Mouse (Mus musculus) forebrain, embryonic 13.5 days (tissue): ENCODE results near the gene Smim26. TPM values are rescaled to one million over a fixed set of nuclear protein-coding genes. Genes with fewer than 3 reads are reported as not detected.
A peak's percentile ranks its signal among the peaks of the same experiment; 100 is the strongest.

Source experiments
- ATAC-seq: fragments of 200-750 bp; cut with Nextera tagmentation; 2 replicates; pipeline ENCODE4 v1.8.0; 2017
- H3K27ac ChIP-seq: fragments of 300-500 bp; sonication (generic); 2 replicates; pipeline ENCODE4 v1.5.1; 2015; ENCODE audit warnings: inconsistent platforms, mild to moderate bottlenecking, moderate library complexity
- H3K27me3 ChIP-seq: fragments of 300-500 bp; sonication (generic); 2 replicates; pipeline ENCODE4 v1.6.1; 2015; ENCODE audit warnings: mild to moderate bottlenecking, inconsistent platforms
- H3K36me3 ChIP-seq: fragments of 300-500 bp; sonication (generic); 2 replicates; pipeline ENCODE4 v1.6.1; 2015; ENCODE audit warnings: mild to moderate bottlenecking, inconsistent platforms; ENCODE audit not compliant: poor library complexity, severe bottlenecking
- H3K4me1 ChIP-seq: fragments of 300-500 bp; sonication (generic); 2 replicates; pipeline ENCODE4 v1.6.1; 2015; ENCODE audit warnings: inconsistent platforms
- H3K4me2 ChIP-seq: fragments of 300-500 bp; sonication (generic); 2 replicates; pipeline ENCODE4 v1.6.1; 2015; ENCODE audit warnings: inconsistent platforms, mild to moderate bottlenecking, moderate library complexity
- H3K4me3 ChIP-seq: fragments of 300-500 bp; sonication (generic); 2 replicates; pipeline ENCODE4 v1.5.1; 2015; ENCODE audit warnings: mild to moderate bottlenecking, inconsistent platforms
- H3K9ac ChIP-seq: fragments of 300-500 bp; sonication (generic); 2 replicates; pipeline ENCODE4 v1.6.1; 2015; ENCODE audit warnings: mild to moderate bottlenecking, inconsistent platforms
- H3K9me3 ChIP-seq: fragments of 300-500 bp; sonication (generic); replicated peaks from 2 replicates; pipeline ENCODE4 v1.6.1; 2016; ENCODE audit warnings: inconsistent platforms
- WGBS: fragments of 180-500 bp; shearing (Covaris S2); methylation state at CpG from one replicate; pipeline ENCODE4 v1.1.7; 2015; 5-methylcytosine and 5-hydroxymethylcytosine counted together
- polyA plus RNA-seq: library from polyadenylated mRNA; unstranded; fragments of >200 nt; fragmentation: Nextera tagmentation; extraction: Ambion mirVana; gene quantifications from 2 replicates; pipeline ENCODE4 v1.2.1, GENCODE M21; 2015

The Smim26 gene
- polyA plus RNA-seq, 1 experiment from 2014 or later = 53.8 TPM

- H3K27ac ChIP-seq = peak within 1 kb of the TSS; percentile 44; the same call in 1 of the 2 replicates
- ATAC-seq = peak; percentile 94
- H3K9me3 ChIP-seq = no peaks in the 10 kb centered on the region
- H3K9ac ChIP-seq = peak within 1 kb of the TSS; percentile 78
- H3K27me3 ChIP-seq = no peaks in the 10 kb centered on the region
- peak within 1 kb of the TSS; percentile 68 for H3K4me2 ChIP-seq
- H3K36me3 ChIP-seq = no peaks in the 10 kb centered on the region
- peak within 1 kb of the TSS; percentile 68 for H3K4me3 ChIP-seq
- H3K4me1 ChIP-seq = no peaks in the 10 kb centered on the region
- WGBS = 1% methylated on average over 48 of the region's 50 CpGs
These were observed 6.2 kb downstream of the Smim26 start, which contains the start of gene Dtd1 for GRCm38 (mm10) chr2:144599831-144600687. TSS of gene Dtd1 (plus strand) at chr2:144599897.

GRCm38 (mm10) chr2:144601576-144601975, 7.7 kb downstream of the Smim26 start:
- Histone ChIP-seq H3K27me3 (no peaks in the 10 kb centered on the region), H3K4me1 (no peaks in the 10 kb centered on the region), H3K9ac (no peak overlapping the region), H3K36me3 (no peaks in the 10 kb centered on the region), H3K9me3 (no peaks in the 10 kb centered on the region), H3K4me2 (no peak overlapping the region), H3K27ac (no peak overlapping the region), H3K4me3 (no peak overlapping the region)
- 94% methylated on average over 1 of the region's 1 CpGs for WGBS
- ATAC-seq = no peak

GRCm38 (mm10) chr2:144613956-144614355, 20.1 kb downstream of the Smim26 start:
- ATAC-seq = no peak
- Histone ChIP-seq H3K36me3 (no peaks in the 10 kb centered on the region), H3K9ac (no peak overlapping the region), H3K4me1 (no peaks in the 10 kb centered on the region), H3K4me3 (no peak overlapping the region), H3K4me2 (no peak overlapping the region), H3K9me3 (peaks cover 3% of the 10 kb centered on the region; the same call in 1 of the 2 replicates), H3K27ac (no peak overlapping the region), H3K27me3 (no peaks in the 10 kb centered on the region)
- WGBS = 96% methylated on average over 6 of the region's 6 CpGs

GRCm38 (mm10) chr2:144617074-144617874, 23.4 kb downstream of the Smim26 start:
- Histone ChIP-seq H3K36me3 (no peaks in the 10 kb centered on the region), H3K4me2 (no peak overlapping the region), H3K4me1 (no peaks in the 10 kb centered on the region), H3K4me3 (no peak overlapping the region), H3K9me3 (no peaks in the 10 kb centered on the region), H3K27me3 (no peaks in the 10 kb centered on the region), H3K9ac (no peak overlapping the region), H3K27ac (no peak overlapping the region)
- no peak for ATAC-seq
- 92% methylated on average over 16 of the region's 16 CpGs for WGBS

GRCm38 (mm10) chr2:144621491-144621890, 27.6 kb downstream of the Smim26 start:
- no peak for ATAC-seq
- Histone ChIP-seq H3K36me3 (no peaks in the 10 kb centered on the region), H3K4me2 (no peak overlapping the region), H3K27ac (no peak overlapping the region), H3K4me3 (no peak overlapping the region), H3K9ac (no peak overlapping the region), H3K27me3 (no peaks in the 10 kb centered on the region), H3K4me1 (no peaks in the 10 kb centered on the region), H3K9me3 (no peaks in the 10 kb centered on the region)
- 56% methylated on average over 6 of the region's 6 CpGs for WGBS

GRCm38 (mm10) chr2:144633551-144633950, 39.7 kb downstream of the Smim26 start:
- Histone ChIP-seq H3K36me3 (no peaks in the 10 kb centered on the region), H3K9me3 (no peaks in the 10 kb centered on the region), H3K4me1 (no peaks in the 10 kb centered on the region), H3K27ac (no peak overlapping the region), H3K4me3 (no peak overlapping the region), H3K9ac (no peak overlapping the region), H3K4me2 (no peak overlapping the region), H3K27me3 (no peaks in the 10 kb centered on the region)
- 71% methylated on average over 2 of the region's 2 CpGs for WGBS
- 0 out of 2 replicates have a peak, but pooled peaks have one; percentile 9 for ATAC-seq

GRCm38 (mm10) chr2:144634231-144634630, 40.4 kb downstream of the Smim26 start:
- no peaks in the 10 kb centered on the region for H3K4me1 ChIP-seq
- no peaks in the 10 kb centered on the region for H3K27me3 ChIP-seq
- no peak overlapping the region for H3K4me2 ChIP-seq
- no peak for ATAC-seq
- H3K27ac ChIP-seq = no peak overlapping the region
- H3K9ac ChIP-seq = no peak overlapping the region
- no peaks in the 10 kb centered on the region for H3K36me3 ChIP-seq
- WGBS = 76% methylated on average over 5 of the region's 5 CpGs
- no peaks in the 10 kb centered on the region for H3K9me3 ChIP-seq
- no peak overlapping the region for H3K4me3 ChIP-seq

- Histone ChIP-seq H3K4me3 (no peak overlapping the region), H3K9me3 (no peaks in the 10 kb centered on the region), H3K9ac (no peak overlapping the region), H3K27ac (no peak overlapping the region), H3K36me3 (no peaks in the 10 kb centered on the region), H3K4me1 (no peaks in the 10 kb centered on the region), H3K27me3 (no peaks in the 10 kb centered on the region), H3K4me2 (no peak overlapping the region)
- WGBS = 61% methylated on average over 2 of the region's 2 CpGs
- no peak for ATAC-seq
These were observed 40.9 kb downstream of the Smim26 start for GRCm38 (mm10) chr2:144634729-144635128.

- peak; percentile 69 for ATAC-seq
- Histone ChIP-seq H3K27me3 (no peaks in the 10 kb centered on the region), H3K9ac (no peak overlapping the region), H3K36me3 (no peaks in the 10 kb centered on the region), H3K9me3 (no peaks in the 10 kb centered on the region), H3K4me2 (no peak overlapping the region), H3K4me1 (no peaks in the 10 kb centered on the region), H3K4me3 (no peak overlapping the region), H3K27ac (peak overlapping the region; percentile 25; the same call in 1 of the 2 replicates)
- 23% methylated on average over 5 of the region's 5 CpGs for WGBS
These were observed 41.9 kb downstream of the Smim26 start for GRCm38 (mm10) chr2:144635644-144636320.

- H3K4me2 ChIP-seq = no peak overlapping the region
- H3K36me3 ChIP-seq = no peaks in the 10 kb centered on the region
- no peaks in the 10 kb centered on the region for H3K9me3 ChIP-seq
- H3K27ac ChIP-seq = no peak overlapping the region
- H3K27me3 ChIP-seq = no peaks in the 10 kb centered on the region
- no peak overlapping the region for H3K9ac ChIP-seq
- ATAC-seq = no peak
- H3K4me3 ChIP-seq = no peak overlapping the region
- WGBS = 94% methylated on average over 4 of the region's 4 CpGs
- no peaks in the 10 kb centered on the region for H3K4me1 ChIP-seq
These were observed 43.4 kb downstream of the Smim26 start for GRCm38 (mm10) chr2:144637204-144637603.

GRCm38 (mm10) chr2:144637671-144638395, 44.0 kb downstream of the Smim26 start:
- ATAC-seq = no peak
- Histone ChIP-seq H3K9me3 (no peaks in the 10 kb centered on the region), H3K9ac (no peak overlapping the region), H3K4me1 (no peaks in the 10 kb centered on the region), H3K27ac (no peak overlapping the region), H3K36me3 (no peaks in the 10 kb centered on the region), H3K4me2 (no peak overlapping the region), H3K27me3 (no peaks in the 10 kb centered on the region), H3K4me3 (no peak overlapping the region)
- 80% methylated on average over 10 of the region's 12 CpGs for WGBS
